24 mouse cellular contexts compared by ENCODE assay signal in genomic region chr4:30682394-30682793, GRCm38 (mm10).
DNase-seq lines count a peak whose midpoint lies in the region; ATAC-seq and TF ChIP-seq lines count a peak whose summit lies in the region.
"Had no signal": no experiment of that assay in that cellular context is flagged by ENCODE, and none has a peak within 500 bp of the region (broad histone marks: within the 10 kb centered on the region; RNA-seq: fewer than 3 reads in every experiment).

No protein-coding gene starts in this region.

- H3K4me2 ChIP-seq in heart, embryonic 11.5 days, result no peak overlapping the region
- no peak overlapping the region for H3K4me2 ChIP-seq in heart, embryonic 14.5 days (ENCODE audit: low read length)
- H3K4me2 ChIP-seq in heart, postnatal 0 days (ENCODE audit: low read depth, low read length), result no peak overlapping the region
- H3K4me2 ChIP-seq: forebrain, embryonic 13.5 days; hindbrain, embryonic 12.5 days; hindbrain, embryonic 15.5 days had no signal

- peak; percentile 83 for ATAC-seq in heart, embryonic 11.5 days (replicated peaks; ENCODE audit: insufficient number of reproducible peaks, low FRiP score, low TSS enrichment)
- ATAC-seq in heart, embryonic 14.5 days (ENCODE audit: insufficient number of reproducible peaks, insufficient read depth, low FRiP score, low read depth), result peak; percentile 86
- ATAC-seq in heart, postnatal 0 days (ENCODE audit: insufficient read depth, low read depth), result peak; percentile 91
- ATAC-seq: forebrain, embryonic 13.5 days; forebrain, embryonic 16.5 days; intestine, postnatal 0 days; Patski had no signal

- TF ChIP-seq EP300 in heart, adult 2 months (IDR thresholded peaks at IDR 0.05; ENCODE audit: insufficient read depth, low read depth, low read length), result no peak
- TF ChIP-seq EP300 in heart, postnatal 0 days (IDR thresholded peaks at IDR 0.05; ENCODE audit: low read depth), result no peak

- H3K4me1 ChIP-seq in heart, embryonic 11.5 days (ENCODE audit: control insufficient read depth, insufficient read depth, low read length), result no peaks in the 10 kb centered on the region
- no peaks in the 10 kb centered on the region for H3K4me1 ChIP-seq in heart, adult 2 months (ENCODE audit: control insufficient read depth, insufficient read depth, low read length)
- no peaks in the 10 kb centered on the region for H3K4me1 ChIP-seq in heart, embryonic 14.5 days (ENCODE audit: control insufficient read depth in 2 of 2, insufficient read depth in 2 of 2, low read length in 2 of 2)
- H3K4me1 ChIP-seq in heart, postnatal 0 days (ENCODE audit: control insufficient read depth, insufficient read depth), result no peaks in the 10 kb centered on the region
- H3K4me1 ChIP-seq: forebrain, embryonic 13.5 days; hindbrain, embryonic 12.5 days; hindbrain, embryonic 15.5 days had no signal

- intact Hi-C loops in heart, adult 2 months (cut with DNase I), result no loop called here
- intact Hi-C loops in heart, postnatal 25 days (cut with DNase I), result no loop called here

- TF ChIP-seq POLR2A in heart, adult 2 months (IDR thresholded peaks at IDR 0.05; ENCODE audit: insufficient read depth, low read depth, low read length), result no peak

- no peak for TF ChIP-seq CTCF in heart, adult 2 months (IDR thresholded peaks at IDR 0.05)
- no peak for TF ChIP-seq CTCF in heart, postnatal 0 days (IDR thresholded peaks at IDR 0.05; ENCODE audit: low read depth)

- no peaks in the 10 kb centered on the region for H3K27me3 ChIP-seq in heart, embryonic 11.5 days (ENCODE audit: control insufficient read depth, insufficient read depth, low read length)
- no peaks in the 10 kb centered on the region for H3K27me3 ChIP-seq in heart, adult 2 months (ENCODE audit: control insufficient read depth, insufficient read depth, low read length)
- no peaks in the 10 kb centered on the region for H3K27me3 ChIP-seq in heart, embryonic 14.5 days (ENCODE audit: control insufficient read depth, insufficient read depth, low read length)
- H3K27me3 ChIP-seq in heart, postnatal 0 days (ENCODE audit: control insufficient read depth, insufficient read depth, low read length), result no peaks in the 10 kb centered on the region
- H3K27me3 ChIP-seq: CH12.LX; forebrain, embryonic 13.5 days; hindbrain, embryonic 12.5 days; hindbrain, embryonic 15.5 days; Patski had no signal

- no peak overlapping the region for H3K27ac ChIP-seq in heart, embryonic 11.5 days (ENCODE audit: low read depth, low read length)
- no peak overlapping the region for H3K27ac ChIP-seq in heart, adult 2 months
- H3K27ac ChIP-seq in heart, embryonic 14.5 days (replicated peaks in 1 of 2; ENCODE audit: control insufficient read depth in 1 of 2, insufficient read depth in 1 of 2, low read depth in 2 of 2, low read length in 2 of 2), result peak overlapping the region in 1 of 2 experiments; percentile 20; a peak in 1 of 4 replicates
- H3K27ac ChIP-seq in heart, postnatal 0 days (ENCODE audit: low read depth), result no peak overlapping the region
- H3K27ac ChIP-seq: forebrain, embryonic 10.5 days; forebrain, embryonic 13.5 days; hindbrain, embryonic 12.5 days; hindbrain, embryonic 15.5 days had no signal

- no peak overlapping the region for H3K9ac ChIP-seq in heart, embryonic 11.5 days (ENCODE audit: low read depth, low read length)
- H3K9ac ChIP-seq in heart, adult 2 months (ENCODE audit: low read depth, low read length), result no peak overlapping the region
- no peak overlapping the region for H3K9ac ChIP-seq in heart, embryonic 14.5 days (ENCODE audit: low read length)
- H3K9ac ChIP-seq in heart, postnatal 0 days (replicated peaks; ENCODE audit: low read depth, low read length), result no peak overlapping the region
- H3K9ac ChIP-seq: forebrain, embryonic 13.5 days; hindbrain, embryonic 12.5 days; hindbrain, embryonic 15.5 days had no signal

- H3K36me3 ChIP-seq in heart, embryonic 11.5 days (ENCODE audit: control insufficient read depth, insufficient read depth, low read length), result no peaks in the 10 kb centered on the region
- no peaks in the 10 kb centered on the region for H3K36me3 ChIP-seq in heart, adult 2 months (ENCODE audit: control insufficient read depth, insufficient read depth, low read length)
- no peaks in the 10 kb centered on the region for H3K36me3 ChIP-seq in heart, embryonic 14.5 days (ENCODE audit: control insufficient read depth, insufficient read depth, low read length)
- no peaks in the 10 kb centered on the region for H3K36me3 ChIP-seq in heart, postnatal 0 days (replicated peaks; ENCODE audit: control insufficient read depth, insufficient read depth, low read length)
- H3K36me3 ChIP-seq: forebrain, embryonic 10.5 days; G1E; hindbrain, embryonic 12.5 days; hindbrain, embryonic 15.5 days had no signal

- H3K79me2 ChIP-seq in heart, adult 2 months (replicated peaks; ENCODE audit: control insufficient read depth, insufficient read depth, low read length), result no peaks in the 10 kb centered on the region

- 37% methylated on average over 6 of the region's 6 CpGs for WGBS in heart, embryonic 11.5 days (ENCODE audit: insufficient replicate concordance)
- 41% methylated on average over 6 of the region's 6 CpGs for WGBS in heart, adult 2 months
- 36% methylated on average over 6 of the region's 6 CpGs for WGBS in heart, embryonic 14.5 days
- WGBS in heart, postnatal 0 days, result 31% methylated on average over 6 of the region's 6 CpGs

- no peak for DNase-seq in heart, adult 2 months
- DNase-seq in heart, adult 9 months (ENCODE audit: low spot score in 2 of 2), result no peak
- peak; percentile 41 for DNase-seq in heart, postnatal 0 days (ENCODE audit: low spot score)
- DNase-seq in heart, postnatal 25 days (ENCODE audit: low spot score), result no peak
- DNase-seq: adrenal gland, postnatal 10 days; adrenal gland, postnatal 36 days; B cell, adult 2 months; cerebellum, adult 18-20 months; cerebellum, adult 9-10 months; cerebellum, postnatal 14 days; gastrocnemius, postnatal 10 days; gastrocnemius, postnatal 36 days; kidney, adult 2 months had no signal

- no peaks in the 10 kb centered on the region for H3K9me3 ChIP-seq in heart, embryonic 11.5 days (replicated peaks; ENCODE audit: control insufficient read depth, low read length)
- H3K9me3 ChIP-seq in heart, embryonic 14.5 days (ENCODE audit: control insufficient read depth, low read length), result no peaks in the 10 kb centered on the region
- H3K9me3 ChIP-seq in heart, postnatal 0 days (replicated peaks; ENCODE audit: control insufficient read depth, low read length), result no peaks in the 10 kb centered on the region
- H3K9me3 ChIP-seq: forebrain, embryonic 13.5 days; G1E; hindbrain, embryonic 12.5 days; hindbrain, embryonic 15.5 days had no signal

- H3K4me3 ChIP-seq in heart, embryonic 11.5 days (ENCODE audit: low read depth, low read length), result no peak overlapping the region
- H3K4me3 ChIP-seq in heart, adult 2 months, result no peak overlapping the region
- H3K4me3 ChIP-seq in heart, embryonic 14.5 days (ENCODE audit: control insufficient read depth in 1 of 2, insufficient read depth in 1 of 2, low read depth in 1 of 2, low read length in 2 of 2), result no peak overlapping the region
- no peak overlapping the region for H3K4me3 ChIP-seq in heart, postnatal 0 days (ENCODE audit: low read depth, low read length)
- H3K4me3 ChIP-seq: forebrain, embryonic 10.5 days; forebrain, embryonic 13.5 days; hindbrain, embryonic 12.5 days; hindbrain, embryonic 15.5 days had no signal
